Mouse (Mus musculus) Patski (cell line): ENCODE measurements at regions not wholly inside any gene's neighbourhood (a gene's known extent, or its start where the extent isn't known, plus 50 kb on each side); places are given as distances from the start of the nearest gene placed in this dataset.

Experiments used
- ATAC-seq: fragments of 100-300 bp; one replicate; pipeline ENCODE4 v1.8.0; 2021
- CTCF ChIA-PET: fragments of 350-600 bp; sonication (Branson Sonifier 250); formaldehyde crosslinking; loops from one replicate; lab custom pipeline; 2022; ENCODE audit warnings: inconsistent platforms; lab: Charles Lee
- POLR2A ChIA-PET: fragments of 350-600 bp; sonication (Branson Sonifier 250); formaldehyde crosslinking; loops from one replicate; lab custom pipeline; 2022; ENCODE audit warnings: antibody characterized with exemption, inconsistent platforms; lab: Charles Lee
- DNase-seq: peaks from one replicate; pipeline ENCODE4 v3.0.0-alpha.2; 2011; ENCODE audit warnings: low read depth, low spot score
- H3K27me3 ChIP-seq: fragments of 371-371 bp; one replicate; pipeline ENCODE4 v1.5.1; 2021
- CTCF ChIP-seq: fragments of 100-300 bp; IDR thresholded peaks from one replicate; pipeline ENCODE4 v1.5.1; 2021
- in situ Hi-C: fragments of 300-500 bp; cut with MboI; formaldehyde crosslinking; loops from 3 replicates; pipeline ENCODE4 v1.11.1; 2018; ENCODE audit warnings: low pct_unique_long_range_greater_than_20kb, mixed read lengths

DNA sequence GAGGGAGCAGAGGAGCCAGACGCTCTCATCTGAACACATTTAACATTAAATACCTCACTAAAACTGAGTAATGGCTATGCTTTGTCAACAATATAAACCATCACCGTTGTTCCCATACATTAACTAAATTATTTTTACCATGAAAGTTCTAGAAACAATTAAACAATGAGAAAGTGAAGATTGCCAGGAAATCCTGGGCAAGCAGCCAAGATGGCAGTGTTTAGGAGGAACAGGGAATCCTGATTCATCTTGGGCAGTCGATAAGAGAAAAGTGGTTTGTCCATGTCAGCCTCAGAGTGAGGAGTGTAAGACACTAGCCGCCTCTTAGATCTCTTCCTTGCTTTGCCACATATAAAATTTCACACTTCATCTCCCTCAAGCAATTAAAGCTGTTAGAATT, 625.3 kb downstream of the Zfp619 start:
- ChIA-PET POLR2A (no interaction called here), CTCF (no interaction called here)
- no peak for TF ChIP-seq CTCF
- in situ Hi-C loops, result no loop called here
- ATAC-seq, result no peak
- no peaks in the 10 kb centered on the region for H3K27me3 ChIP-seq
- peak; percentile 75 for DNase-seq

DNA sequence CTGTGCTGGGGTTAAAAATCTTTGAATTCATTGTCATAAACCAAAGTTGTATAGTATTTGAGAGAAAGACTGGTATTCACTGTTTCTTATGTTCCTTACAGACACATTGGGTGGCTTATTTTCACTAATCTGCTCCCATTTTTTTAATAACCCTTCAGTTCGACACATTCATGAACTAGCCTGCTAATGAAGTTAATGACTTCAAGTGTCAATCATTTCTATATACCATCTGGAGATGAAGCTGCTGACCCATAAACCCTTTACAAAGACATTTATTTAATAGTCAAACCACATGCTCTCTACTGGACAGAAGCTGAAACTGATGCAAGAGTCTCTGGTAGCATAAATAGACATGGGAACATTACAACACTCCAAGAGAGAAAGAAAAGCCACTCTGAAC, 626.9 kb downstream of the Zfp619 start:
- in situ Hi-C loops, result no loop called here
- DNase-seq (no peak), ATAC-seq (no peak)
- no peaks in the 10 kb centered on the region for H3K27me3 ChIP-seq
- ChIA-PET CTCF (interaction anchor here (0.6 to 2.4 kb wide), 2 partner anchors 40 to 70 kb away, joined by 3 to 8 read pairs; no protein-coding TSS in a partner anchor), POLR2A (interaction anchor here (0.6 kb wide), 1 partner anchor 119 kb away, joined by 4 read pairs; no protein-coding TSS in a partner anchor)
- no peak for TF ChIP-seq CTCF

DNA sequence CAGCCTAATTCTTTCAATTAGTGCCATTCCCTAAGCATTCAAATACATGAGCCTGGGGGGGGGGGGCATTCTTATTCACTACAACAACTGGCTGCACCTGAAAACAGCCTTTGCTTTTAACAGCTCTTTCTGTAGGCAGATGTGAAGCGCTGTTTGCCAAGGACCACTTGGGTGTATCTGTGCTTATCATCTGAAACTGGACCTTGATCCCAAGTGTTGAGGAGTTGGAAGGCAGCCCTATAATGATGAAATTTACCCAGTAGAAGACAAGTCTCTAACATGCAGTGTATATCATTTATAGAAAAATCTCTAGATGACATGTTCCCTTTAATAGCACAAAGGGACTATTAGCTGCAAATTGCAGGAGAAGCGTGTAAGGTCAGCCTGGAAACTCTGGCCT, 660.0 kb downstream of the Zfp619 start:
- TF ChIP-seq CTCF, result no peak
- H3K27me3 ChIP-seq, result no peaks in the 10 kb centered on the region
- ChIA-PET CTCF (no interaction called here), POLR2A (no interaction called here)
- ATAC-seq (no peak), DNase-seq (no peak)
- in situ Hi-C loops, result no loop called here

DNA sequence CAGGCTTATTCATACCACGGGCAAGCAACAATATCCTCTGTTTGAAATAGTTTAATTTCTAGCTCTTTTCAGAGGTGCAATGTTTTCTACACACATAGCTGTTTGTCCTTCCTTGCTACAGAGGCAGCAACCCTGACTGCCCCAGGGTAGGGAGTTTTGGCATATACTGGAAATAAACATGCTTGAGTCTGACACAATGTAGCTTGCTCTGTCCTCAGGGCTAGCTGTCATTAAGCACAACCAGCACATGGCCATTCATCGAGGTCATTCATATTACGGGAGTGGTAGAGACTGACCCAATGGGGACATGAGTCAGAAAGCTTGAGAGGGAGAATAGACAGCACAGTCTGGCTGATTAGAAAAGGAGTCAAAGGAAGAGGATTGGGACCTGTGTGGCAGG, 677.8 kb downstream of the Zfp619 start:
- no peak for DNase-seq

DNA sequence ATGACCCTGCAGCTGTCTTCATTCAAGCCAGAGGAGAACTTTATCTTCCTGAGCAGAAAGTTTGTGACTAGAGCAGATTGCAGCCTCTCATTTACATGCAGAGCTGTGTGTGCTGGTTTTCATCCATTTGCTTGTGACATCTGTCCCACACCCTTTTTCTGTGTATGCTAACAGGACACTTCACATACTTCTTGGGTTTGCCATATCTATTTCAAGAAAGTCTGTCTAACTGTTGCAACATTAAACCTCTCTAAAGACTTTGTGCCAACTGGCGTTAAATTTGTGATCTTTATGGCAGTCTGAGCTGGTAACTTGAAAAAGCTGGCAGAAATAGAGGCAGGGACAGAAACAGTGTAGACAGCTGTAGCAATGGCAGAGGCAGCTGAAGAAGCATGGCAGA, 685.0 kb downstream of the Zfp619 start:
- no peaks in the 10 kb centered on the region for H3K27me3 ChIP-seq
- in situ Hi-C loops, result no loop called here
- ATAC-seq (no peak), DNase-seq (no peak)
- no peak for TF ChIP-seq CTCF
- ChIA-PET CTCF (interaction anchor here (1.5 kb wide), 1 partner anchor 9 kb away, joined by 3 read pairs; no protein-coding TSS in a partner anchor), POLR2A (no interaction called here)

More for the DNA sequence above, 677.8 kb downstream of the Zfp619 start:
- ChIA-PET POLR2A (no interaction called here), CTCF (no interaction called here)
- peak; percentile 73 for ATAC-seq
- H3K27me3 ChIP-seq, result no peaks in the 10 kb centered on the region
- TF ChIP-seq CTCF, result no peak
- in situ Hi-C loops, result no loop called here

DNA sequence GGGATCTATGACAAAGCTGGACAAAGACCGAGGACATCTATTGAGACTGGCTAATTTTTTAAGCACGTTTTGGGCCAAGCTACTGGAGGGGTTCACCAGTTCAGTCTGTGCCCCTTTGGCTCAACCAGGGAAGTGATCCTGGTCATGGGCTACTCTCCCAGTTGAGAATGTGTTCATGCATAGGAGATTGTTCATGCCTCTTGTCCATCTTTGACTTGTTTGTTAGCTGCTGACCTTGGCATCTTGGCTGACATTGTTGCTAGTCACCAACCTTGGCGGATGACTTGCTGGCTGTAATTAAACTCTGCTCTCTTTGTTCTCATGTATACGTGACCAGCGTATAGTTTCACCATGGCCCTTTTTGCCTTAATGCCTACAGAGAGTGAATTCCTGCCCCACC, 686.2 kb upstream of the Vstm2b start:
- DNase-seq (no peak), ATAC-seq (no peak)
- CTCF ChIA-PET, result interaction anchor here (0.6 kb wide), 1 partner anchor 9 kb away, joined by 3 read pairs; no protein-coding TSS in a partner anchor
- no peak for TF ChIP-seq CTCF
- H3K27me3 ChIP-seq, result no peaks in the 10 kb centered on the region
- POLR2A ChIA-PET, result interaction anchor here (0.6 kb wide), 2 partner anchors 34 to 55 kb away, joined by 3 to 6 read pairs; no protein-coding TSS in a partner anchor
- in situ Hi-C loops, result no loop called here

DNA sequence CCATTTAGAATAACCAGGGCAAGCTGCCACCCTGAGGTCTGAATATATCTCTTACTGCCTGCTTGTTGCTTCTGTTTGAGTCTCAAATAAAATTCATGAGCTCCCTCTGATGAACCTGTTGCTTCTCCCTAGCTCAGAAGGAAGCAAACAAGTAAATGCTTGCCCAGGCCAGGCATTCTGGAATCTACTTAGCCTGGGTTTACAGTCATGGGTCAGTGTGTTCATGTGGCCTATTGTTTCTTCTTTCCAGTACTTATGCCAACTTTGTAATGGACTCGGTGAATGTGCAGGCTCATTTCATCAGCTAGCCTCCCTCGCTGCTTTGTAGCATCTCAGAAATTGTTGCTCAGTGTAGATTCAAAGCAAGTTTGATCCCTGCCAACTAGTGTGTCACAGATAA, 685.6 kb upstream of the Vstm2b start:
- CTCF ChIA-PET, result no interaction called here
- TF ChIP-seq CTCF, result no peak
- in situ Hi-C loops, result no loop called here
- DNase-seq (no peak), ATAC-seq (no peak)
- POLR2A ChIA-PET, result interaction anchor here (0.6 kb wide), 1 partner anchor 56 kb away, joined by 3 read pairs; no protein-coding TSS in a partner anchor
- H3K27me3 ChIP-seq, result no peaks in the 10 kb centered on the region

DNA sequence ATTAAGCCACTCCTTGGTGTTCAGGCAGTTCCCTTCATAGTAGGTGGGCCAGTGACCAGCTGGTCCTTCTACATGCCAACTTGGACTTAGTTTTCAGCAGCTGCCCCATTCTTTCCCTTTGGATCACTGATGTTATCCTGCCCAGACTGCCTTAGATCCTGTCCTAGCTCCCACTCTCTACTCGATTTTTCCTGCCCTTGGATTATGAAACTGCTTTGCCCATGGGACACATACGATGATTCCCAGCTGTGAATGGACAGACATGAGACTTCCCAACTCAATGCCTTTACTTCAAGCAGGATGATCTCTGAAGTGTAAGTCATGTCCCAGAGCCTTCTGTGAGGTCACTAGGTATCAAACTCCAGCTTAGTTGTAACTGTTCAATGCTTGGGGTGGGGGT, 684.5 kb upstream of the Vstm2b start:
- H3K27me3 ChIP-seq, result no peaks in the 10 kb centered on the region
- TF ChIP-seq CTCF, result no peak
- ChIA-PET CTCF (interaction anchor here (0.8 kb wide), 1 partner anchor 12 kb away, joined by 3 read pairs; no protein-coding TSS in a partner anchor), POLR2A (no interaction called here)
- ATAC-seq (no peak), DNase-seq (no peak)
- in situ Hi-C loops, result no loop called here

- TF ChIP-seq CTCF, result no peak
- in situ Hi-C loops, result no loop called here
- ChIA-PET CTCF (no interaction called here), POLR2A (interaction anchor here (0.6 kb wide), 1 partner anchor 47 kb away, joined by 3 read pairs; no protein-coding TSS in a partner anchor)
- DNase-seq (no peak), ATAC-seq (no peak)
- H3K27me3 ChIP-seq, result no peaks in the 10 kb centered on the region
These were observed 683.7 kb upstream of the Vstm2b start for GRCm38 (mm10) chr7:40214395-40214794.

GRCm38 (mm10) chr7:40215271-40215670, 682.9 kb upstream of the Vstm2b start:
- no peak for DNase-seq
- CTCF ChIA-PET, result no interaction called here
- no peak for TF ChIP-seq CTCF
- ATAC-seq, result no peak
- in situ Hi-C loops, result no loop called here
- no peaks in the 10 kb centered on the region for H3K27me3 ChIP-seq
- POLR2A ChIA-PET, result no interaction called here

- TF ChIP-seq CTCF, result no peak
- ChIA-PET CTCF (interaction anchor here (1.0 to 1.1 kb wide), 2 partner anchors 21 to 29 kb away, joined by 3 read pairs; no protein-coding TSS in a partner anchor), POLR2A (no interaction called here)
- H3K27me3 ChIP-seq, result peaks cover 3% of the 10 kb centered on the region
- DNase-seq (no peak), ATAC-seq (no peak)
- in situ Hi-C loops, result no loop called here
These were observed 677.6 kb upstream of the Vstm2b start for GRCm38 (mm10) chr7:40220549-40220948.
